Mouse (Mus musculus) layer of hippocampus, postnatal 36 days (tissue): ENCODE measurements around the gene Fut1. TPM values are rescaled to one million over a fixed set of nuclear protein-coding genes. Genes with fewer than 3 reads are reported as not detected.

Experiments
- DNase-seq, 2 experiments: peaks; one replicate each; pipeline ENCODE4 v3.0.0; 2022
- total RNA-seq, 2 experiments: library from RNA; stranded (reverse); gene quantifications; 2 replicates each; pipeline ENCODE4 v1.2.3; 2021

Gene Fut1
- total RNA-seq, 2 experiments from 2014 or later: not detected

GRCm38 (mm10) chr7:45605704-45606289 is 11.3 kb upstream of the Fut1 start:
- no peak for DNase-seq

GRCm38 (mm10) chr7:45609511-45609910 is 7.6 kb upstream of the Fut1 start:
- DNase-seq: no peak

GRCm38 (mm10) chr7:45616277-45616676 is 812 bp upstream of the Fut1 start:
- DNase-seq: no peak

DNA sequence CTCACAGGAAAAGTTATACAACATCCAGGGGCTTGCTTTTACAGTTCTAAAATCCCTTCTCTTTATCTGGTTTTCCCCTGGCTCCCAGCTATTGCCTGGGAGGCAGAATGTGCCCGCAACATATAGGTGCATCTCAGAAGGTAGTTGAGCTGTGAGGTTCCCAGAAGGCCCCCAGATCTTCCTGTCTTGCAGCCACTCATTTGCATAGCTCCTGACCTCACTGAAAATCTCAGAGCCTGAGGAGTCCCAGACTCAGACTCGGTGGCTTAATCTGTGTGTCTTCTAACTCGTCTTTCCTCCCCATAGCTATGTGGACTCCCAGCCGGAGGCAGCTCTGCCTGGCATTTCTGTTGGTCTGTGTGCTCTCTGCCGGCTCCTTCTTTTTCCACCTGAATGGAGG is 1.2 kb downstream of the Fut1 start:
- no peak for DNase-seq

- DNase-seq: no peak
Measured at GRCm38 (mm10) chr7:45619592-45619991, 2.5 kb downstream of the Fut1 start.

DNA sequence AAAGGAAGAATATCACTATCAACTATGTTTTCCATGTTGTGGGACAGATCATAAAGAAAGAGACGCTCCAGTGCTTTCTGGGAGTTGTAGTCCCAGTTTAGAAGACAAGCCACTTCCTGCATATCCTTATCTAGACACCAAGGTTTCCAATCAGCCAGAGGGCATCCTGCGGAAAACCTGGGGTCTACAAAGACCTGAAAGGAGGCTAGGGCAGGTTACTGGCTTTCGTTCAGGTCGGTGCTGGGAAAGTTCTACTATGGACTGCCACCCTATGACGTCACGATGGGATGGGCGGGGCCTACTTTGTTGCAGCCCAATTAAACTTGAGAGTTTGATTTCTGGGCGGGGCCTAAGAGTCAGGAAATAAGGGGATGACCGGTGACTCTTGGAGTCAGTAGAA is 4.4 kb downstream of the Fut1 start, which contains the start of gene Izumo1:
Gene Izumo1, plus strand, starts transcription at position 369 of the 400 bp plus-strand sequence.
- DNase-seq: no peak

DNA sequence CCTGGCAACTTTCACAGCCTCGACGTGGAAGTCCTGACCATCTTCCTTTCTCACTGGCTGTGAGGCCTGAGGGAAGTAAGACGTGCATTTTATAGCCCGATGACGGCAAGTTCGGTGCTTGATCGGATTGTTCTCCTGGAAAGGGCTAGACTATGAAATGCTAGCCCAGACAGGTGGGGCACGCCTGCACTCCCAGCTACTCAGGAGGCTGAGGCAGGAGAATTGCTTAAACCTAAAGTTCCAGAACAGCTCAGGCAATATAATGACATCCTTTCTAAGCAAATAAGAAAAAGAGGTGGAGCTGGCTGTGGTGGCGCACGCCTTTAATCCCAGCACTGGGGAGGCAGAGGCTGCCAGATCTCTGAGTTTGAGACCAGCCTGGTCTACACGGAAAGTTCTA is 6.4 kb downstream of the Fut1 start:
- DNase-seq: no peak

DNA sequence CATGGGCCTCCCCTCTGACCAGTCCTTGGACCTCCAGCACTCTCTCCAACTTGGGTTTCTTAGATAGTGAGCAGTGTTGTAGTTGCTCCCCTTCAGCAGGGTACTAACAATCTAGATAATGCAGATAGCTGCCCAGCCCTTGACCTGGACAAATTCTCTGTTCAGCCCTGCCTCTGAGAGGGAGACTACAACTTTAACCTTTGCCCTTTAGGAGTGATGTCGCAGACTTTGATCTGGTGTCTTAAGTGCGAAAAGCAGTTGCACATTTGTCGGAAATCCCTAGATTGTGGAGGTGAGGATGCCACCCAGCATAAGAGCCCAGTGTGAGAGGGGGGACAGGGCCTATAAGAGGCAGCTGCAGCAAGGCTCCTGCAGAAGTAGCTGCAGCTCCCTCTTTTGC is 7.6 kb downstream of the Fut1 start:
- DNase-seq: no peak

GRCm38 (mm10) chr7:45625481-45625880 is 8.4 kb downstream of the Fut1 start:
- no peak for DNase-seq

DNA sequence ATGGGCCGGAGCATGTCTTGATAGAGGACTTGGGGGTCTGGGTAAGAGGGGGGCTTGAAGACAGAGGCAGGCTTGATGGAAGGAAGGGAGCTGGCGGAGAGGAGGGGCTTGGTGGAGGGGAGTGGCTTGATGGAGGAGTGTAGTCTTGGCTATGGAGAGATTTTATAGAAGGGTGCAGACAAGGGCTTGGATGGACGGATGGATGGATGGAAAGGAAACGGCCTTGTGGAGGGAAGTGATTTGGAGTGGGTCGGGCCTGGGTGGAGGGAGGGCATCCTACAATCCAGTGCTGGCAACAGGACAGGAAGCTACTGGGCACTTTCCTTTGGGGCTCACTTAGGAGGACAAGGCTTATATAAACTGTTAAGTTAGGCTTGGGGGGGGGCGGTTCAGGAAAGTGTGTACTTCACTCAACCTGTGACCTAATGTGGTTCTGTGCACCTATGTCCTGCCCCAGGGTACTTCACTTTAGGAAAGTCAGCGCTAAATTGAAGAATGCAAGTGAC is 9.5 kb downstream of the Fut1 start:
- no peak for DNase-seq

DNA sequence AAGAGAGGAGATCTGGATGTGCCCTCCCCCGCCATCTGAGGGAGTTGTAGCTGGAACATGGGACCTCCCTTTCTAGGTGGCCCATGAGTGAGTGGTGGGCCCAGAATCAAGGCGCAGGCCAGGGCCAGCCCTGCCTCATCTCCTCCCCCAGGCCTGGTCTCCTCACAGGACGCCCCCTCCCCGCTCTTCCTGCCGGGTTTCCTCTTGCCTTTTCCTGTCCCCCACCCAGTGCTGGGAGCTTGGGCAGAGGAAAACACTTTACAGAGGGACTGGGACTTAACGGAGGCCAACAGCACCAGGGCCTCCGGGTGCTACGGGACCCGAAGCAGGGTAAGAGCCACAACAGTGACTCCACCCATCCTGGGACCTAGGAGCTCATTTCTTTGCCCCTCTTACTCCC is 10.2 kb downstream of the Fut1 start, which contains the start of gene Rasip1:
Gene Rasip1, plus strand, starts transcription at position 228 of the 400 bp plus-strand sequence.
- DNase-seq: no peak

DNA sequence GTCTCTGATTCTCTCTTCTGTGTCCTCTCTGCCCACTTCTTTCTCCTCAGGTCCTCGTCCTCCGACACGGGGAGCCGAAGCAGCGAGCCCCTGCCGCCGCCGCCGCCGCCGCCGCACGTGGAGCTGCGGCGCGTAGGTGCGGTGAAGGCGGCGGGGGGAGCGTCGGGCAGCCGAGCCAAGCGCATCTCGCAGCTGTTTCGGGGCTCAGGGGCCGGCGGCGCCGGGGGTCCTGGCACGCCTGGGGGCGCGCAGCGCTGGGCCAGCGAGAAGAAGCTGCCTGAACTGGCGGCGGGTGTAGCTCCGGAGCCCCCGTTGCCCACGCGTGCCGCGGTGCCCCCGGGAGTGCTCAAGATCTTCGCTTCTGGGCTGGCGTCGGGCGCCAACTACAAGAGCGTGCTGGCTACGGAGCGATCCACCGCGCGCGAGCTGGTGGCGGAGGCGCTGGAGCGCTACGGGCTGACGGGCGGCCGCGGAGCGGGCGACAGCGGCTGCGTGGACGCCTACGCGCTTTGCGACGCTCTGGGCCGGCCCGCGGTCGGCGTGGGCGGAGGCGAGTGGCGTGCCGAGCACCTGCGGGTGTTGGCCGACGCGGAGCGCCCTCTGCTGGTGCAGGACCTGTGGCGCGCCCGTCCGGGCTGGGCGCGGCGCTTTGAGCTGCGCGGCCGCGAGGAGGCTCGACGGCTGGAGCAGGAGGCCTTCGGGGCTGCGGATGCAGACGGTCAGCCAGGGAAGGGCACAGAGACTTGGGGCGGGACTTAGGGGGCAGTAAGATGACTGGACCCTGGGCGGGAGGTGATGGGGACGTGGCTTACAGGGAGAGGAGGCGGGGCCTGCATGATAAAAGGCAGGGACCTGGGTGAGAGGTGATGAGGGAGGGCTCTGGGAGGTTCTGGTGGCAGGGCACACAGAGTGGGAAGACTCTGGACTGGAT is 11.5 kb downstream of the Fut1 start:
- peak; percentile 75 to 80 for DNase-seq

DNA sequence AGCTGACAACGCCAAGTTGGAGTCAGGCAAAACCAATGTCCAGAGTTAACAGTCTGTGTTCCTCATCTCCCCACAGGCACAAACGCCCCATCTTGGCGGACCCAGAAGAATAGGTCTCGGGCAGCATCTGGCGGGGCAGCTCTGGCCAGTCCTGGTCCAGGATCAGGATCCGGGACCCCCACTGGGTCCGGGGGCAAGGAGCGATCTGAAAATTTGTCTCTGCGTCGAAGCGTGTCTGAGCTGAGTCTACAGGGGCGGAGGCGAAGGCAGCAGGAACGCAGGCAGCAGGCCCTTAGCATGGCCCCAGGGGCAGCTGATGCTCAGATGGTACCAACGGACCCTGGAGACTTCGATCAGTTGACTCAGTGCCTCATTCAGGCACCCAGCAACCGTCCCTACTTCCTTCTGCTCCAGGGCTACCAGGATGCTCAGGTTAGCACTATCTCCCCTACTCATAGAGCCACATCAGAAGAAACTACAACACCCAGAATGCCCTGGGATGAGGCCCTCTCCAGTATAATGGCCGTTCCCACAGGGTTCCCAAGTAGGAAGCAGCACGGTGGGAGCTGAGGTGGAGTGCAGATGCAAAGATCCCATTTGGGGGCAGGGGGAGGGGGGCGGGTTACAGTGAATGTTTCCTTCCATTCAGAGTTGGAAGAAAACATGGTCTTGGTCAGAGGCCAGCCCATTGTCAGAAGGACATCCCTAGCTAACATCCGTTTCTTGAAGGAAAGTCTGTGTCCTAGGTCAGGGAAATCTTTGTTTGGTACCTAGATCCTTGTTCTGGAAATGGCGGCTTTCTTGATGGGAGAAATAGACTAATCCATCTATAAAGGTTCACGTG is 13.2 kb downstream of the Fut1 start:
- DNase-seq: no peak

DNA sequence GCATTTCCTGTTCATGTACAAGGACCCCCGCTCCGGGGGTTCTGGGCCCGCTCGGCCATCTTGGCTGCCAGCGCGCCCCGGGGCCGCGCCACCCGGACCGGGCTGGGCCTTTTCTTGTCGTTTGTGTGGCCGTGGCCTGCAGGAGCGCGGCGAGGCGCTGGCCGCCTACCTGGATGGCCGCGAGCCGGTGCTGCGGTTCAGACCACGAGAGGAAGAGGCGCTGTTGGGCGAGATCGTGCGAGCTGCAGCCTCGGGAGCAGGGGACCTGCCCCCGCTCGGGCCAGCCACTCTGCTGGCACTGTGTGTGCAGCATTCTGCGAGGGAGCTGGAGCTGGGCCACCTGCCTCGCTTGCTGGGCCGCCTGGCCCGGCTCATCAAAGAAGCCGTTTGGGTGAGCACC is 15.4 kb downstream of the Fut1 start:
- peak in 1 of 2 experiments; percentile 39 for DNase-seq

GRCm38 (mm10) chr7:45634946-45635681 is 18.0 kb downstream of the Fut1 start:
- no peak for DNase-seq

- DNase-seq: no peak
Measured at GRCm38 (mm10) chr7:45635711-45636688, 18.9 kb downstream of the Fut1 start.

GRCm38 (mm10) chr7:45637710-45638109 is 20.6 kb downstream of the Fut1 start:
- DNase-seq: no peak

GRCm38 (mm10) chr7:45638623-45639401 is 21.7 kb downstream of the Fut1 start:
- DNase-seq: peak; percentile 92 to 95

DNA sequence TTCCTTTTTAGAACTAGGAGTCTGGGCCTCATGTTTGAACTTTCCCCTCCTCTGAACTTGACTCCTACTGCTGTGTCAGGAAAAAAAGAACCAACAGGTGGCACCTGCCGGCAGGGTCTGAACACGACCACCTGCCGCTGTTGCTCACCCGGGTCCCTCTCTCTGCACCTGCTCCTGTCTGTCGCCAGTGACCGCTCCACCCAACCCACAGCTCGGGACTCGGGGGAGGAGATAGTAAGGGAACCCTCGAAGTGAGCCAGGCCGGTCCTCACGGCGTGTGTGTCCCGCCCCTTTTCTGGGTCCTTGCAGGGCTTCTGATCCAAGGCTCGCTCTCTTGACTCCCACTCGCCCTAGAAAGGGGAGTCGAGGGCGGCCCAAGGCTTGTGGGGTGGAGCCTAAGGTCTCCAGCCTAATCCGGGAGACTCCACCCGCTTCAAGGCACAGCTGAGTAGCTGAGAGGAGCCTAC is 22.5 kb downstream of the Fut1 start, which contains the start of gene Mamstr:
Gene Mamstr, plus strand, starts transcription at position 417 of the 467 bp plus-strand sequence.
- no peak for DNase-seq
